Mouse (Mus musculus) liver, adult (tissue): Measurements from ENCODE around the gene Gpr143.

Experiments used
- GATA4 ChIP-seq: IDR thresholded peaks from 2 replicates; pipeline ENCODE4 v1.6.1; 2014; ENCODE audit warnings: mild to moderate bottlenecking, low read length; ENCODE audit not compliant: insufficient replicate concordance

Gene Gpr143

DNA sequence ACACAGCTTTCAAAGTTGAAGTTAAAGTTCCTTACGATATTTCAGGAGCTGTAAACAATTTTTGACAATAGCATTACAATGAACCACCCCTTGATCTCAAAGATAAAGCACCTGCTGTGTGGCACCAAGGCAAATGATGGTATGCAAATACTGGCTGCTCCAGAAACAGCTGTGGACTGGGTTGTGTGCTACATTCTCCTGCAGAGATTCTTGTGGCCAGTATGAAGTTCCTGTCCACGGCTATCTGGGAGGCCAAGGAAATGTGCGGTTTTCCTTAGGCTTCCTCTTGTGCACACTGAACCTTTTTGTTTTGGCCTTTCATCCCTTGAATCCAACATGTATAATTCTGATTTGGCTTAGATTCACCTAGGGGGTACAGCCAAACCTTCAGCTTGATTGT, 31.6 kb downstream of the Gpr143 start:
- TF ChIP-seq GATA4 = no peak

DNA sequence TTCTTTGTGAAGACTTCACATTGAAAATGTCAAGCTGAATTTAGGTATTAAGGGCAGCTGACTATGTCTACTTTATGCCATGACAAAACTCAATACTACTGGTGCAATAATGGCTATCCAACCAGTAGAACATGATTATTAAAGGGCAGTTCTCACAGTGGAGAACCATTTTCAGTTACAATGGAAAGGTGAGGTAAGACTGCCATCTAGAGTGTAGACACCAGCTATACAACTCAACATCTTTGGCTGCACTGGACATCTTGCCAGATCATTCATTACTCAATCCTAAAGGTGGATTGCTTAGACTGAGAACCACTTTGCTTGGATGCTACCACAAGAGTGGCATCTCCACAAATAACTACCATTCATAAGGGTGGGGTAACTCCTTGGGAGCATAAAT, 37.3 kb downstream of the Gpr143 start:
- TF ChIP-seq GATA4 = no peak

DNA sequence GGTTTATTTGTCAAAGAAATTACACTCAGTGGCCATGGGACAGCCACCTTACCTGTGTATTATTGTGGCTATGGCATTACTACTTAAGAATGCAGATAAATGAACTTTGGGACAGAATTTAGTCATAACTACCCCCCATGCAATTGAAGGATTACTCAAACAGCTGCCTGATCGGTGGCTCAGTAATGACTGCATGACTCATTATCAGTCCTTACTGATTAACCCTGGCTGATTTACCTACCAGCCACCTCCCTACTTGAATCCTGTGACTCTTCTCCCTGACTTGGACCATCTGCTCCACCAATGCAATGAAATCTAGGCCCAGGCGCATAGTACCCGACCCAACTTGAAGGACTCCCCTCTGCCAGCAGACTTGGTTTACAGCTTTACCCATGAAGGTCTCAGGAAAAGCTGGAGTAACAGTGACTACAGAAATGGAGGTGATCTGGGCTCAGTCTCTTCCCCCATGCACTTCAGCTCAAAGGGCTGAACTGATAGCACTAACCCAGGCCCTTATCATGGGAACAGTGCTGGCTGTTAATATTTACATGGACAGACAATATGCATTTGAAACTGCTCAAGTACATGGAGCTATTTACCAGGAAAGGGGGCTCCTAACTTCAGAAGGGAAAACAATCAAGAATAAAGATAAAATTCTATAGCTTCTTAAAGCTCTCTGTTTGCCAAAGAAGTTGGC, 73.5 kb downstream of the Gpr143 start:
- TF ChIP-seq GATA4 = no peak
